Mouse (Mus musculus) skeletal muscle tissue, adult 2 months (tissue): ENCODE measurements at regions not wholly inside any gene's neighbourhood (a gene's known extent, or its start where the extent isn't known, plus 50 kb on each side); places are given as distances from the start of the nearest gene placed in this dataset.

Source experiments
- DNase-seq: peaks from one replicate; pipeline ENCODE4 v3.0.0-alpha.2; 2012; ENCODE audit warnings: low read depth, low spot score

GRCm38 (mm10) chr1:91740661-91741060, 60.6 kb upstream of the Twist2 start:
- no peak for DNase-seq

- DNase-seq, result no peak
Measured at GRCm38 (mm10) chr1:91742031-91742430, 59.2 kb upstream of the Twist2 start.

GRCm38 (mm10) chr1:91742914-91743313, 58.3 kb upstream of the Twist2 start:
- no peak for DNase-seq

GRCm38 (mm10) chr1:91744076-91744475, 57.2 kb upstream of the Twist2 start:
- DNase-seq, result no peak

GRCm38 (mm10) chr1:91744701-91745100, 56.6 kb upstream of the Twist2 start:
- no peak for DNase-seq

GRCm38 (mm10) chr1:91747583-91747982, 53.7 kb upstream of the Twist2 start:
- no peak for DNase-seq
